Mouse (Mus musculus) neural tube, embryonic 15.5 days (tissue): Measurements from ENCODE around the gene Prlh. TPM values are rescaled to one million over a fixed set of nuclear protein-coding genes. Genes with fewer than 3 reads are reported as not detected.

ENCODE experiments used
- ATAC-seq: fragments of 200-750 bp; cut with Nextera tagmentation; 2 replicates; pipeline ENCODE4 v1.8.0; 2017; ENCODE audit warnings: mild to moderate bottlenecking, moderate TSS enrichment, moderate library complexity; ENCODE audit not compliant: low FRiP score
- H3K27ac ChIP-seq: fragments of 300-500 bp; sonication (generic); replicated peaks from 2 replicates; pipeline ENCODE4 v1.5.1; 2015; ENCODE audit warnings: mild to moderate bottlenecking, inconsistent platforms
- H3K27me3 ChIP-seq: fragments of 300-500 bp; sonication (generic); replicated peaks from 2 replicates; pipeline ENCODE4 v1.6.1; 2015; ENCODE audit warnings: inconsistent platforms
- H3K36me3 ChIP-seq: fragments of 300-500 bp; sonication (generic); 2 replicates; pipeline ENCODE4 v1.6.1; 2015; ENCODE audit warnings: inconsistent platforms
- H3K4me1 ChIP-seq: fragments of 300-500 bp; sonication (generic); 2 replicates; pipeline ENCODE4 v1.6.1; 2015; ENCODE audit warnings: inconsistent platforms
- H3K4me2 ChIP-seq: fragments of 300-500 bp; sonication (generic); 2 replicates; pipeline ENCODE4 v1.6.1; 2015; ENCODE audit warnings: inconsistent platforms, mild to moderate bottlenecking, moderate library complexity
- H3K4me3 ChIP-seq: fragments of 300-500 bp; sonication (generic); replicated peaks from 2 replicates; pipeline ENCODE4 v1.5.1; 2015; ENCODE audit warnings: mild to moderate bottlenecking, inconsistent platforms
- H3K9ac ChIP-seq: fragments of 300-500 bp; sonication (generic); replicated peaks from 2 replicates; pipeline ENCODE4 v1.6.1; 2015; ENCODE audit warnings: mild to moderate bottlenecking, inconsistent platforms
- H3K9me3 ChIP-seq: fragments of 300-500 bp; sonication (generic); replicated peaks from 2 replicates; pipeline ENCODE4 v1.6.1; 2016; ENCODE audit warnings: inconsistent platforms
- WGBS: fragments of 180-500 bp; shearing (Covaris S2); methylation state at CpG from one replicate; pipeline ENCODE4 v1.1.7; 2015; ENCODE audit warnings: mixed read lengths; 5-methylcytosine and 5-hydroxymethylcytosine counted together
- polyA plus RNA-seq: library from polyadenylated mRNA; unstranded; fragments of >200 nt; fragmentation: Nextera tagmentation; extraction: Ambion mirVana; gene quantifications from 2 replicates; pipeline ENCODE4 v1.2.1, GENCODE M21; 2015

The Prlh gene
- polyA plus RNA-seq, 1 experiment from 2014 or later = not detected

DNA sequence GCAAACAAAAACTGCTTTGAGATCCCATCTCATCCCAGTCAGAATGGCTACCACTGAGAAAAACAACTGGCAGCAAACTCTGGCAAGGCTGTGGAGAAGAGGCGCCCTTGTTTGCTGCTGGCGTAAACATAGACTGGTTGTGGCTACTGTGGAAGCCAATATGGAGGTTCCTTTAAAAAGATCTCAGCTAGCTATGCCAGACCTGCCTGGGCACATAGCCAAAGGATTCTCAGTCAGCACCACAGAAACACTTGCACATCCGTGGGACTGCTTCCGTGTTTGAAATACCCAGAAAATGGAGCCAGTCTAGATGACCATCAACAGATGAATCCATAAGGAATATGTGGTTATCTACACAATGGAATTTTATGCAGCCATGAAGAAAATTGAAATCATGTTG, 26.9 kb upstream of the Prlh start:
- Histone ChIP-seq H3K36me3 (no peaks in the 10 kb centered on the region), H3K9ac (no peak overlapping the region), H3K9me3 (no peaks in the 10 kb centered on the region), H3K27ac (no peak overlapping the region), H3K4me2 (no peak overlapping the region), H3K4me3 (no peak overlapping the region), H3K4me1 (peaks cover 10% of the 10 kb centered on the region), H3K27me3 (peaks cover 12% of the 10 kb centered on the region)
- WGBS = 71% methylated on average over 4 of the region's 4 CpGs
- no peak for ATAC-seq

DNA sequence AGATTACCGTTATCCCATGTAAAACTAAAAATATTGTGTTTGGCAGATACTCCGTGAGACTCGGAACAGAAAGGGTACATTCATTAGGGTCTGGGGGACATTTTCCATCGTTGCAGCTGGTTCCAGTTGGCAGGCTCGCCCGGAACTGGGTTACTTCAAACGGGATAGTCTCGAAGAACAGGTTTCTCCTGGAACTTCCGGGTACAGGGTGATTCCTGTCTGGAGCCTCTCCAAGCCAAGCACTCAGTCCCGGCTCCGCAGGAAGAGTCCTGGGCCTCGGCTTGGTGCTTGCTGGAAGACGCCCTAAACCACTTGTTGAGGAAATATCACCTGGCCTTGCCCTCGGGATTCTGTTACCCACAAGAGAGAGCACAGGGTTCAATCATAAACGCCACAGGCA, 25.6 kb upstream of the Prlh start:
- H3K36me3 ChIP-seq = no peaks in the 10 kb centered on the region
- no peak for ATAC-seq
- no peak overlapping the region; the same call in 1 of the 2 replicates for H3K4me2 ChIP-seq
- whole genome bisulfite sequencing = 53% methylated on average over 15 of the region's 15 CpGs
- H3K27ac ChIP-seq = no peak overlapping the region
- H3K4me1 ChIP-seq = peaks cover 10% of the 10 kb centered on the region
- no peaks in the 10 kb centered on the region for H3K9me3 ChIP-seq
- H3K9ac ChIP-seq = no peak overlapping the region
- H3K27me3 ChIP-seq = peaks cover 12% of the 10 kb centered on the region
- H3K4me3 ChIP-seq = no peak overlapping the region

DNA sequence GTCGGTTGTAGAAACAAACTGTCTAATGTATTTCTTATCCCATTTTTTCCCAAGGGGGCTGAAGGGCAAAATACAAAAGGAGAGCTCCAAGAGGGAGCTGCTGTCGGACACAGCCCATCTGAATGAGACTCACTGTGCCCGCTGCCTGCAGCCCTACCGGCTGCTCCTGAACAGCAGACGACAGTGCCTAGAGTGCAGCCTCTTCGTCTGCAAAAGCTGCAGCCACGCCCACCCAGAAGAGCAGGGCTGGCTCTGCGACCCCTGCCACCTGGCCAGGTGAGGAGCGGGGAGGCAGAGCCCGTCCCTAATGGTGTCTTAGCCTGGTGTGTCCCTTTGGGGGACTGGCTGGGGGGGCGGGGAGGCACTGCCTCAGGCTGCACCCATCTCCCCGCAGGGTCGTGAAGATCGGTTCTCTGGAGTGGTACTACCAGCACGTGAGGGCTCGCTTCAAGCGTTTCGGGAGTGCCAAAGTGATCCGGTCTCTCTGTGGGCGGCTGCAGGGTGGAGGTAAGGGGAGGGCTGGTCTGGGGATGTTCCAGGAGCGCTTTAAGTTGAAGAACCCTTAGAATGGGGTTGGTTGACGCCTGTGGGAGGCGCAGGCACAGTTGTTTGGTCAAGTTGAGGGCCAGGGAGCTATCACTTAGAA, 24.9 kb upstream of the Prlh start:
- Histone ChIP-seq H3K4me2 (peak overlapping the region; percentile 58), H3K27ac (no peak overlapping the region), H3K4me3 (peak overlapping the region; percentile 28), H3K27me3 (peaks cover 12% of the 10 kb centered on the region), H3K9me3 (no peaks in the 10 kb centered on the region), H3K36me3 (no peaks in the 10 kb centered on the region), H3K9ac (0 out of 2 replicates have a peak overlapping the region, but pooled peaks have one; percentile 21), H3K4me1 (peaks cover 10% of the 10 kb centered on the region)
- ATAC-seq = peak; percentile 45; the same call in 1 of the 2 replicates
- 2% methylated on average over 23 of the region's 23 CpGs for WGBS

DNA sequence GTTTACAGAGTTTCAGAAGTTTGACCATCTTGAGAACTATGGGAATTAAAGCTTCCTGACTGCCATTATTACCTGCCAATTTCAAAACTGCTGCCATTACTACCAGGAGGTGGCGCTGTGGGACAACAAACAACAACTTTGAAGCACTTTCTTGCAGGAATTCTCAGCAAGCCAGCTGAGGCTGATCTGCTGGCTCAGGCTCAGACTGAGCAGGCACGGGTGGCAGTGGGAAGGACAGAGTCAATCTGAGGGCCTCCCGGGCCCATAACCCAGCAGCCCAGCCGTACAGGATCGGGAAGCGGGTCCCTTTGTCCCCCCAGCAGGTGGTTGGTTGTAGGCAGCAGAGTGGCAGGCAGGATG, 24.4 kb upstream of the Prlh start:
- Histone ChIP-seq H3K9me3 (no peaks in the 10 kb centered on the region), H3K4me2 (peak overlapping the region; percentile 58), H3K9ac (no peak overlapping the region), H3K27me3 (peaks cover 12% of the 10 kb centered on the region), H3K4me1 (peaks cover 10% of the 10 kb centered on the region), H3K27ac (no peak overlapping the region), H3K4me3 (peak overlapping the region; percentile 28; the same call in 1 of the 2 replicates), H3K36me3 (no peaks in the 10 kb centered on the region)
- peak; percentile 76; the same call in 1 of the 2 replicates for ATAC-seq
- 8% methylated on average over 6 of the region's 6 CpGs for WGBS

DNA sequence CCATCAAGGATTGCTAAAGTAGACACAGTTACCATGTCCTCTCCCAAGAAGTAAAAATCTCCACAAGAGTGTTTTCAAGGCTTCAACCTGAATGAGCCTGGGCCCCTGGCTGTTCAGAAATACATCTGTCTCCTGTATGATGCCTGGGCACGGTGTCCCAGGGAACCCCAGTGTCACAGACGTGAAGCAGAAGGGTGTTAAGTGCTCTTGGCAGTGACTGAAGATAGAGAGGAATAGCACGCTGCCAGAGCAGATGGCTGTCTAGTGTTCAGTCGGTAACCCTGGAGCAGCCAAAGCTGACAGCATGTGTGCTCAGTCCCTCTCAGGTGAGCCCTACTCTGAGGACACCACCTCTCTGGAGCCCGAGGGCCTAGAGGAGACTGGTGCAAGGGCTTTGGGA, 19.9 kb upstream of the Prlh start:
- Histone ChIP-seq H3K27me3 (peaks cover 4% of the 10 kb centered on the region), H3K4me2 (no peak overlapping the region), H3K9ac (no peak overlapping the region), H3K4me1 (peaks cover 6% of the 10 kb centered on the region), H3K4me3 (no peak overlapping the region), H3K27ac (no peak overlapping the region), H3K9me3 (no peaks in the 10 kb centered on the region), H3K36me3 (no peaks in the 10 kb centered on the region)
- 78% methylated on average over 5 of the region's 5 CpGs for WGBS
- no peak for ATAC-seq

DNA sequence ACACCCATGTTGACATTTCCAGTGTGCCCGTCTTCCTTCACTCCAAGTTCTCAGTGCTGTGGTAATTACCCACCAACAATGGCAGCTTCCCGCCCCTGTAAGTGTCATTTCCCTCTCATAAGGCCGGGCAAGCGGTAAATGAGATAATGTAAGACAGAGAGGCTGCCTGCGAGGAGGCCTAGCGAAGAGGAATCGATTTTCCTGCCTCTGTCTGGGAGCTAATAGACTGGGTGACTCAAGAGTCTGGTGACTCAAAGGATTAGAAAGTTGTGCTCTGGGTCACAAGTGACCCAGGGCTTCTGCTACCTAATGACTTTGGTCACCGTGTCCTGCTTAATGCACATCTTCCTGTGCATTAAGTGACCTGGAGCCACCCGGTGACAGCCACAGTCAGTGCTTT, 15.9 kb upstream of the Prlh start:
- Histone ChIP-seq H3K9me3 (no peaks in the 10 kb centered on the region), H3K27me3 (no peaks in the 10 kb centered on the region), H3K4me2 (no peak overlapping the region), H3K4me1 (no peaks in the 10 kb centered on the region), H3K27ac (no peak overlapping the region), H3K9ac (no peak overlapping the region), H3K36me3 (no peaks in the 10 kb centered on the region), H3K4me3 (no peak overlapping the region)
- WGBS = 50% methylated on average over 9 of the region's 9 CpGs
- no peak for ATAC-seq

DNA sequence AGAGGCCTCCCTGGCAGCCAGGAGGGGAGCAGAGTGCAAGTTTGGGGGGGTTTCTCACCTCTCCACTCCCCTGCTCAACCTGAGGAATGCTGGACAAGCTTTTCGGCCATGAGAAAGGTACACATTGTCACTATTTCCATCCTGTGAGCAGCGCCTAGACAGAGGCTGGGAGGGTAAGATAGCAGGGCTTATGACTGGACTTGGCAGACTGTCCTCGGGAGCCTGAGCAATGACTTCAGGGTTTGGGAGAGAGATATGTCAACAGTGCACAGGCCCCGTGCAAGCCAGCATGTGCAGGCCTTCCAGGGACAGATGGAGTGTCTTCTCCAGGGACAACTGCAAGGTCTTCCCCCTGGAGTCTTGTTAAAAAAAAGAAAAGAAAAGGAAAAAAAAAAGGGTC, 12.9 kb upstream of the Prlh start:
- 92% methylated on average over 4 of the region's 4 CpGs for whole genome bisulfite sequencing
- H3K4me3 ChIP-seq = no peak overlapping the region
- no peak overlapping the region for H3K4me2 ChIP-seq
- no peak overlapping the region for H3K9ac ChIP-seq
- H3K4me1 ChIP-seq = no peaks in the 10 kb centered on the region
- no peak overlapping the region for H3K27ac ChIP-seq
- no peaks in the 10 kb centered on the region for H3K9me3 ChIP-seq
- H3K36me3 ChIP-seq = no peaks in the 10 kb centered on the region
- no peak for ATAC-seq
- H3K27me3 ChIP-seq = no peaks in the 10 kb centered on the region

DNA sequence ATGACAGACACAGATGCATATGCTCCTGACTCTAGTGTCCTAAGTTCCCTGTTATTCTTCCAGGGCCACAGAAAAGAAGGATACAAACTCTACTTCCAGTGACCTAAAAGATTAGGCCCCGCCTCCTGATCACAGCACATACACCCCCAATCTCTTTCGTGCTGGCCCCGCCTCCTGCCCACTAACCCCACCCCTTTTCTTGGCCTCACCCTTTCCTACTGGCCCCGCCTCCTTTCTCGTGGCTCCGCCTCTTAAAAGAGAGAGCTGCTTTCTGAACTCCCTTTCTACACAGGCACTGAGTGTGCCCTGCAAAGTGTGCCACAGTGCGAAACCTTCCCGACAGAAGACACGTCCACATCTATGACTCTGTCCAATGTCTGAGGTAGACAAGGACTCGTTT, 7.7 kb upstream of the Prlh start:
- Histone ChIP-seq H3K4me1 (no peaks in the 10 kb centered on the region), H3K9ac (no peak overlapping the region), H3K27me3 (no peaks in the 10 kb centered on the region), H3K9me3 (no peaks in the 10 kb centered on the region), H3K4me2 (no peak overlapping the region), H3K27ac (no peak overlapping the region), H3K4me3 (no peak overlapping the region), H3K36me3 (no peaks in the 10 kb centered on the region)
- no peak for ATAC-seq
- WGBS = 66% methylated on average over 10 of the region's 10 CpGs

DNA sequence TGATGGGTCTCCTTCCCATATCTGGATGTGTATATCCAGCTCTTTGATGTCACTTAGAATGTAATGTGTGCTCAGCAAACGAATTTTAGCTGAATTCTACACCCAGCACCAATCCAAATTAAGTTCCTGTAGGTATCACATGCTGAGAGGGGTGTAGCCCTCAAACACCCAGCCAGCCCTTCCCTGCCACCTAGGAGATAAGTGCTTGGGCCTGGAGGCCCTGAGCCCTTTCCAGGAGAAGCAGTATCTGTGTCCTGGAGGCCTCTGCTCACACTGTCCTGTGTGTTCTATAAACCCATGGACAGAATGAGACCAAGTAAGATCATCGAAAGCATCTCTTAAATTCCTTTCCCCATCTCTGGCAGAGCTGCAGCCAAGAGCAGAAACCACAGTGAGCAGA, 5.7 kb upstream of the Prlh start:
- Histone ChIP-seq H3K36me3 (no peaks in the 10 kb centered on the region), H3K9ac (no peak overlapping the region), H3K27me3 (no peaks in the 10 kb centered on the region), H3K27ac (no peak overlapping the region), H3K9me3 (no peaks in the 10 kb centered on the region), H3K4me1 (no peaks in the 10 kb centered on the region), H3K4me2 (no peak overlapping the region), H3K4me3 (no peak overlapping the region)
- no peak for ATAC-seq
- 63% methylated on average over 2 of the region's 2 CpGs for WGBS

DNA sequence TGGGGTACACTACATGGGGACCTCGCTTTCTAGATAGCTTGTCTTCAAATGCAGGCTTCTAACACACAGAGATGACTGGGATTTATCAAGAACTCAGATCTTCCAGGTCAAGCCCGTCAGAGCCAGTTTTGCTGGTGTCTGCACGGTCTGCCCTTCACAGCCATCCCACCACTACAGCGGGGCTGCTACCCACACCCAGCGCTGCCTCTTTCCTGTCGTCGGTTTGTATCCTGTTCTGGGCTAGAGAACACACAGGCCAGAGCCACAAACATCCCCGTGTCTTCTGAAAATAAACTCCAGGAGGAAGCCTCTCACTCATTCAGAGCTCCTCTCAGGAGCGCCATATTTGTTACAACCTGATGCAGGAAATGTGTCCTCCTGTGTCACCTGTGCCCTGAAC, 3.6 kb upstream of the Prlh start:
- Histone ChIP-seq H3K36me3 (no peaks in the 10 kb centered on the region), H3K4me3 (no peak overlapping the region), H3K27ac (no peak overlapping the region), H3K9me3 (no peaks in the 10 kb centered on the region), H3K4me2 (no peak overlapping the region), H3K4me1 (0 out of 2 replicates have a peak, but pooled peaks cover 8% of the 10 kb centered on the region), H3K9ac (no peak overlapping the region), H3K27me3 (no peaks in the 10 kb centered on the region)
- ATAC-seq = no peak
- 82% methylated on average over 9 of the region's 9 CpGs for WGBS

DNA sequence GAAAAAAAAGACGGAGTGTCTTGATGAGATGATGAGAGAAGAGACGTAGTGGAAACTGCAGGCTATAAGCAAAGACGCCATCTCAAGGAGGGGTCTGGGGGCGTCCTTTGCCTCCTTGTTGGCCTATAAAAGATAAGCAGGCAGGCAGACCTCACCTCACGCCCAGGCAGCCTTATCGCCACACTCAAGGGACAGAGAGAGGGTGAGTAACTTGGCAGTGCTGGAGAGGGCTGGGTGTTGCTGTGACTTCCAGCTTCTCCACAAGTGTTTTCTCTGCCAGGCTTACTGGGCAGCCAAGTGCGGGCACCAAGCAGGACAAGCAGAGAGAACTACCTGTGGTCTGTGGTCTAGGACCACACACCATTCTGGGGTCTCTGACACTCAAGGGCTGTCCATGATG, 1.2 kb upstream of the Prlh start:
- H3K4me2 ChIP-seq = no peak overlapping the region
- ATAC-seq = no peak
- H3K4me1 ChIP-seq = 0 out of 2 replicates have a peak, but pooled peaks cover 8% of the 10 kb centered on the region
- H3K36me3 ChIP-seq = no peaks in the 10 kb centered on the region
- no peak overlapping the region for H3K27ac ChIP-seq
- H3K27me3 ChIP-seq = no peaks in the 10 kb centered on the region
- no peaks in the 10 kb centered on the region for H3K9me3 ChIP-seq
- 88% methylated on average over 7 of the region's 7 CpGs for WGBS
- H3K4me3 ChIP-seq = no peak overlapping the region
- H3K9ac ChIP-seq = no peak overlapping the region

DNA sequence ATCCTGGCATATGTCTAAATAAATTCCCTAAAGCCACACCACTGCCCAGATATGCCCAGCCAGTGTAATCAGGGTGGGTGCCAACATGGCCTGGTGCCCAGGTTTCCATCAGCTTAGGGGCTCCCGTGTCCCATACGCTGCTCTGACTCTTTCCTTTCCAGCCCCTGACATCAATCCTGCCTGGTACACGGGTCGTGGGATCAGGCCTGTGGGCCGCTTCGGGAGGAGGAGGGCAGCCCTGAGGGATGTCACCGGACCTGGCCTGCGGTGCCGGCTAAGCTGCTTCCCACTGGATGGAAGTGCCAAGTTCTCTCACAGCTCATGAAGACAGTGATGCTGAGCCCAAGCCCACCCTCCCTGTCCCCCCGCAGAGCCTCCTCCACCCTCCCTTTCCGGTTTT, 780 bp downstream of the Prlh start:
- no peaks in the 10 kb centered on the region for H3K9me3 ChIP-seq
- H3K9ac ChIP-seq = no peak overlapping the region
- H3K27me3 ChIP-seq = 0 out of 2 replicates have a peak, but pooled peaks cover 4% of the 10 kb centered on the region
- no peaks in the 10 kb centered on the region for H3K36me3 ChIP-seq
- no peak overlapping the region for H3K4me2 ChIP-seq
- ATAC-seq = no peak
- 74% methylated on average over 11 of the region's 11 CpGs for WGBS
- H3K27ac ChIP-seq = no peak overlapping the region
- no peak overlapping the region for H3K4me3 ChIP-seq
- H3K4me1 ChIP-seq = 0 out of 2 replicates have a peak, but pooled peaks cover 8% of the 10 kb centered on the region
